Mouse (Mus musculus): ENCODE data around the gene Ggct. TPM values are rescaled to one million over a fixed set of nuclear protein-coding genes. Genes with fewer than 3 reads are reported as not detected.
"Not testable (repeated sequence)": the region's sequence is repeated elsewhere in the genome, so short reads cannot be mapped to it uniquely, and the experiment has no call there.

The Ggct gene
- polyA plus RNA-seq, 3 experiments from 2014 or later: 30.0 to 31.4 (median 31.3) TPM

DNA sequence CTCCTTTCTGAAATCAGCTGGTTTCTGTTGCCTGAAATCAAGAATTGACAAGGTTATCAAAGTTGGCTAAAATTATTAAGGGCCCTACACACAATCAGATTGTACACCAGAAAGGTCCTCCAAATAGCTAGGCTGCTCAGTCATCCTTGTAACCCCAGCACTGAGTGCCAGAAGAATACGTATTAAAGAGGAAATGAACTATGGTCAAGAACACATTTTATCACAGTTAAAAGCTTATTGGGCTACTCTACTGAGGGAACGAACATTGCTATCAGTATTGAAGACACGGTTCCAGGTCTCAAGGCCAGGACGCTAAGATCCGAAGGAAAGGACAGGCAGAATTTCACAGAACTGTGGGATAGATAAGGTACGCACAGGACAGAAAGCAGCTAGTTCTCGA lies 609 bp downstream of the Ggct start:
- no peak for ATAC-seq

DNA sequence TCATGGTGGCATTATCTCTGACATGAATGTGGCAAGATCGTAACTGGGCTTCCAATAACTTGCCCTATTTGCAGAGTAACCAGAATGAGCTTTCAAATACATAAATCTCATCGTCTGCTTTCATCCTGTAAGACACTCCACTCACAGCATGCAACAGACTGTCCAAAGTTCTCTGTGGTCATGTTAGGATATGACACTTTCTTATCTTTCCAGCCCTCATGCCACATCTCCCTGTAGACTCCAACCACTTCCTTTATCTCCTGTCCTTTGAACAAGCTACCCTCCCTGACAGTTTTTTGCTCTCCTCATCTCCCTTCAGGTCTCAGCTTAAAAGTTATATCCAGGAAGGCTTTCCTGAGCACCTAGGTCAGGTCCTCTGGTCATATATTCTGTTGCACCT lies 1.6 kb downstream of the Ggct start:
- ATAC-seq: no peak

DNA sequence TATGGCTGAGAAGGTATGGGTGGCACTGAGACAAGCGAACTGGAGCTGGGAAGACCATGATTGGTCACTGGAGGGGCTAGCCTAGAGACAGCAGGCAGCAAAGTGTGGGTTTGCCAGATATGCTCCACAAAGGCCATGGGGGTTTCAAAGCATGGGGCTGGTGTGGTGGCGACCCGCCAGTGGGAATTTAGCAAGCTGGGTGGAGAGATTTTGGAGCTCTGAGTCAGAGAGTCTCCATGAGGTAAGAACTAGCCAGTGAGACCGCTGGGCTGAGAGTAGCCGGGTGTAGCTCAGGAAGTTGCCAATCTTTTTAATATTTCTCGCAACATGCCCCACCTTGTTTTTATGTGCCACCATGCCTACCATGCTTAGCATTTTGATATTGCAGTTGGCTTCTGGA lies 4.6 kb downstream of the Ggct start:
- no peak for ATAC-seq

DNA sequence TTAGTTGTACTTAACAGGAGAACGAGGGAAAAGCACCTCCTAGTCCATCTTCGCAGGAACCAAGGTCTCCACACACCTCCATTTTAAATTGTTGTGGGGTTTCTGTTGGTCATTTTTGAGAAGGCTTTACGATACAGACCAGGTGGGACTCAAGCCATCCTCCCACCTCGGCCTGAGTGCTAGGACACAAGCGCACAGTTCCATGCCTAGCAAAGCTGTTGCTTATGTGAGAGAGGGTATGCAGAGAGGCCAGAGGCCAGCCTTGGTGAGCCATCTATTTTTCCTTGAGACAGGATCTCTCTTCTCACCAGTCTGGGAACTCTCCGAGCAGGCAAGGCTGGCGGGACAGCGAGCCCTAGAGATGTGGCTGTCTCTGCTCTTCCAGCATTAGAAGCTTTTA lies 8.7 kb downstream of the Ggct start:
- no peak for ATAC-seq

DNA sequence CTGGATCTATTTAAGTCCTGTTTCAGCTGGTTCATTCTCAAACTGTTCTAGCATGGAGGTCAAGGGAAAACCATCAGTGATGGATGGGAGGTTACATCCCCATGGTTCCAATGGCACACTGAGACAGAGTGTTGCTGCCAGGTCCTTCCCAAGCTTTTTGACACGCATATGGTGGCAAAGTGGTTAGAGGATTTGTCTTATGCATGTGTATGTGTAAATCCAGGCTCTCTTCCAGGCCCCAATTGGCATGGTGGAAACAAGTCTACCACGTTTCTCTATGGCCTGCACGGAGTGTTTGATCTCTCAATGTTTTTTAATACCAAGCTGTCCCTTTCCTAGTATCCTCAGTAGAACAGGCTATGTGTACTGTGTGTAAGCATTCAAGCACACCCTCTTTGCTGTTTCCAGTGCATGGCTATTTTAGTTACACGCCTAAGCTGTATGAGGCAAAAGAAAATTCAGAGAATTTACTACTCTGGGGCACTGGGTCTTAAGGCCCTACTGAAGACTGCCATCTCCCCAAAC lies 9.2 kb downstream of the Ggct start:
- ATAC-seq: no peak

DNA sequence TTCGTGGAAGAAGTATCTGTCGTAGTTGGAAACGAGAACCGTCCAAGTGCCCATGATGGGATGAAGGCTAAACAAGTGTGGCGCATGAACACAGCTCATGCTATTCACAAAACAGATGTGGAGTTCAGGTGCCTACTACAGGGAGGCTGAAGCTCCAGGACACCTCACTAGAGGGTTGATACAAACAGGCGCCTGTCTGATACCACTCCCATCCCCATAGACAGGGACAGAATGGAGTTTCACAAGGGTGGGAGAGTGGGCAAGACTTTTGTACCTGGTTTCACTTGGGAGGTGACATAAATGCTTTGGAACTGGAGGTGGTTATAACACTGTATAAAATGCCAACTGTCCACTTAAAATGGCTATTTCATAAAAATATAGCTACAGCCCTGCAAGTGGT lies 13.3 kb downstream of the Ggct start:
- no peak for ATAC-seq

DNA sequence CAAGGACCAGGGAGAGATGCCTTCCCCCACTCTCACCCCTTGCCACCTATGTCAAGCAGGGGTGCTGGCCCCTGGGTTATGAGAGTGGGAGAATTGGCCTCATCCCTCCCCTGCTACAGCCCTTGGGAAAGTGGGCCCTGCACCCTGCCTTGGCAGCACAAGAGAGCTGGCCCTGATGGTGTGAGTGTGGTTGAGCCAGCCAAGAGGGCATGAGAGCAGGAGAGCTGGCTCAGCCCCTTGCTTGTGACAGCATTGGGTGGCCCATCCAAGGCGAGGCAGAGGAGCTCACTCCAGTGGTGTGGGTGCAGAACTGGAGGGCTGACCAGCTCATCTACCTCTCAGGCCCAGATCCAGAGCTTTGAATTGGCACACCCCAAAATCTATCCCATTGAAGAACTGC lies 17.1 kb downstream of the Ggct start:
- no peak for ATAC-seq

DNA sequence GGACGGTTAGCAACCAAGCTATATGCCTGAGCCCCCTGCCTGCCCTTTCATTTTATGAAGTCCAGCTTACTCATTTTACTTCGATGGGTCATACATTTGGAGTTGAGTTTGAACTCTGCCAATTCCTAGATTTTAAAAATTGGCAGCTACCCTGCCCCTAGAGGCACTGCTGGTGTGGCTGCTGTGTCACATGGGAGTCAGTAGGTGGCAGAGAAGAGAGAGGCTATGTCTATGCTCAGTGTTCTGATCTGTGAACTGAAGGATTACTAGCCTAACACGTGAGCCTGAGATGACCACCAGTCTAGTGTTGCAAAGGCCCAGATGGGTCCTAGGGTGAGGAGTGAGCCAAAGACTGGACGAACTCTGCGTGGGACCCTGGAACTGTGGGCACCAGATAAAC lies 18.2 kb downstream of the Ggct start:
- ATAC-seq: peak; percentile 41

DNA sequence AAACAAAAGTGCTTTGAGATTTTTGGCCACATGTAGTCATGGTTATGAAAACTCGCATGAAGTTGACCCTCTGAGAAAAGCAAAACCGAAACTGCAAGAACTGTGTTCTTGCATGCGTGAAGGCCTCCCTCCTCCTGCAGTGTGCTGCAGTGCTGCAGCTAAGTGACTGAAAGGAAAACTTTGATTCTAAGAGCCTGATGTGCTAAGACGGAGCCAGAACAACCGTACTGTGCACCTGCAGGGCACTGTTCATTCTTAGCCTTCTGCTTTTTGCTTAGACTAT lies 19.9 kb downstream of the Ggct start:
- peak; percentile 66 for ATAC-seq

DNA sequence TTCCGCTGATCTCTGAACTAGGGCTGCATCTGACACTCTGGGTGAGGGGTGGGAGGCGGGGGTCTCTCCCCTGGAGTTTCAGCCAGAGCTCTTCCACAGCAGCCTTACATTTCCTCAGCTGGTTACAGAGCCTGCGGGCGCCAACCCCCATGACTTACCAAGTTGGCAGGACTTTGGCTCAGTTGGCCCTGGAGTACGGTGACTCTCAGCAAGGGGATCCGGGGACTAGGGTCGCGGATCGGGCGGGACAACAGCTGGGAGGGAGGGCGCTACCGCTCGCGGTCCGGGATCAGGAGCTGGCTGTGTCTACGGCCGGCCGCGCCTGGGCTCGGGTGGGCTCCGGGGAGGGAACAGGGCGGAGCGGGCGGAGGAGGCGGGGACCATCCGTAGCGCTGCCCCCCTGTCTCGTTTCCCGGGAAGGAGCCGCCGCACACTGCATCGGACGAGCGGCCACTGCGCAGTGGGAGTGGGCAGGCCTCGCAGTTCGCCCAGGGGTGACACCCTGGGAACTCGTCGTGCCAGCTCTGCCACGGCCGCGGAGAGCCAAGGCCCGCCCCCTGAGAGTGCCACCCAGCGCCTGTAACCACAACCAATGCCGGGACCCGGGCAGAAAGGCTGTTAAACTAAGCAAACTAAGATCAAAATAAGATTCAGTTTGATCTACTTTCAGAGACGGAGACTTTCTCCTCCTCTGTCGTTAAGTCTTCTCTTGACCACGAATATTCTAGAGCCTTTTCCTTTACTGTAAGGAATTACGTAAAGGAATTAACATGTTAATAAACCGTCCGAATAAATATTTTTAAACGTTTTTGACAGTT lies 20.4 kb downstream of the Ggct start, which contains the start of gene Nod1:
TSS of gene Nod1 (minus strand) at position 502 of the 818 bp plus-strand sequence.
- peak; percentile 80 for ATAC-seq

DNA sequence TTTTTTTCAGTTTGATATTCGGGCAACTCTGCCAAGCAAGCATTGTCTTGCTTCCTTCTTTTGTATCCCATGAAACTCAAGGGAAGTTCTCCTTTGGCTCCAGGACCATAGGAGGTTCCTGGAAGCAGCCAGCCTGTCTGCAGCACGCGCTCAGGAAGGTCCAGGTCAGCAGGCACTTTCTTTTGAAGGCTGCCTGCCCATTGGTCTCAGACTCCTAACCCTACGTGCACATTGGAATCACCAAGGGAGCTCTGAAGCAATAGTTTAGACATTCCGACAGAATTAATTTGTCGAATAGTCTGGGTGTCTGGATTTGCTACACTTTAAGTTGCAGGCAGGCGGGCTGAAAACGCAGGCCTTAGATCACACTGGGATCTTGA lies 21.0 kb downstream of the Ggct start:
- ATAC-seq: no peak

DNA sequence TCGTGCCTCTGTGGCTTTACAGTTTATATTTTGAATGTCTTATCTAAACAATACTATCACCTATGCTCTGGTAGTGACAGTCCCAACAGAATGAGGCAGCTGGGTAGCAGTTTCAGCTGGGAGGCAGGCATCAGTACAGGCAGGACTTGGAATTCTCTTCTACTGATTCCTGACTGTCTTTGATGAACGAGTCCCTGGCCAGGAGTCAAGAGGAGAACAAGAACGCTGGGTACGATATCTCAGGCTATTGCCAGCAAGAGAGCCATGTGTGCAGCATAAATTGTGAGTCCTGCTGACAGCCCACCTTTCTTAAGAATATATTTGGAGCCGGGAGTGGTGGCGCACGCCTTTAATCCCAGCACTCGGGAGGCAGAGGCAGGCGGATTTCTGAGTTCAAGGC lies 22.2 kb downstream of the Ggct start:
- no peak for ATAC-seq

DNA sequence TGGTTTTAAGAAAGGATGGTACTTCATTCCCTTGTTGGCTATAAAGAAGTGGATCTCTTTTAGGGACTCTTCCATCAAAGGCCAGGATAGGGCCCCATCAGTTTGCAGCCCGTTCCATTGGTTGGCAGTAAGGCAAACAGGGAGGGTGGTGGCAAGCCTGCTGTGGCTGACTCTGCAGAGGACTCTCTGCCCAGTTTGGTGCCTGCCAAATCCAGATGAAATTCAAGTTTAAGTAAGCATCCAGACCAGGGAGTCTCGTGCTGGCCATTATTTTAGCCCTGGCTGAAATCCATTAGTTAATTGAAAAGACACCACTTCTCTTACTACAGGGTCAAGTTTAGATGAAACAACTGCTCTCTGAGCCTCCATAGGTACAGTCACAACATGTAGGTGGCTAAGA lies 22.9 kb downstream of the Ggct start:
- no peak for ATAC-seq

DNA sequence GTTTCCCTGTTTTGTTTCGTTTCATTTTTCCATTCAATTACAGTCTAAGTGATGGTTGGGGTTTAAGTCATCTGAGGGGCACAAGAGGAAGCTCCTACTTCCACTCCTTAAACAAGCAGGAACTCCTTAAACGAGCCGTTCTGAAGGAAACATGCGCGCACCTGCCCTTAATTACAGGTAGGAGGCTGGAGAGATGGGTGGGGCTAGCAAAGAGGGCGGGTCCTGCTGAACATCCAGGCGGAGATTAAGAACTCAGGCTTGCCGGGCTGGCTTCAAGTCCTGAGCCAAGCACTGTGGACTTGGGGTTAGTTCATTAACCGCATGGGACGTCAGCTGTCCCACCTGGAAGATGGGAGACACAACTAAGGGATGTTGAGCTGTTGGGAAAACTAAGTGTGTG lies 25.2 kb downstream of the Ggct start:
- no peak for ATAC-seq

DNA sequence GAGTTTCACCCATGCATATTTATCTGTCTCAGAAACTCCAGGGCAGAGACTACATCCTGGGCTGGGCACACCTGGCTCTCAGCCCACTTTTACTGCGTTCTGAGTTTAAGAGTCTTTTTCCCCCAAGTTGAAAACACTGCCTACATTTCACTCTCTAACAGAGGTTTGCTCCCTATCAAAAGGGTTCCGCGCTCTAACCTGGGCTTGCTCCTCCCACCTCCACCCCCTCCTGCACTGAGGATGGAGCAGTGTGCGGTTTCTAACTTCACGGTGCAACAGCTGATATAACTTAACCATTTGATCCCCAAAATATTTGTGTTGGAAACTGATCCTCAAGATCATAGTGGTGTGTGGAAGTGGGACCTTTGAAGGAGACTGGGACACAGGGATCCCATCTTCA lies 27.5 kb downstream of the Ggct start:
- ATAC-seq: peak; percentile 83

DNA sequence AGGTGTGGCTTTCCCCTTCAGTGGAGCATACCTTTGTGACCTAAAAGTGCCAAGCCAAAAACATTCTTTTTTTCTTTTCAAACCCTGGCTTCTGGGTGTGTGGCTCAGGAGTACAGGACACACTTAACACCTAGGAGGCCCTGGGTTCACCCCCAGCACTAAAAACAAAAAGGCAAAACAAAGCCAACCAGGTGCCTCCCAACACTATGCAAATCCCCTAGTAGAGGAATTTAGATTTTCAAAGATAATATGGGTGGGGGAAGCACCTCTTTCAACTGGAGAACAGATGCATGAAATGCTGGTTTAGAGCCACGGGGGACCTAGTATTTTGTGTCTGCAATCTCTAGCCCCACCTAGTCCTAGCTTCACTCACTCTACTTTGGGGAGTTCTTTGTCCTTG lies 28.0 kb downstream of the Ggct start:
- peak; percentile 70 for ATAC-seq

DNA sequence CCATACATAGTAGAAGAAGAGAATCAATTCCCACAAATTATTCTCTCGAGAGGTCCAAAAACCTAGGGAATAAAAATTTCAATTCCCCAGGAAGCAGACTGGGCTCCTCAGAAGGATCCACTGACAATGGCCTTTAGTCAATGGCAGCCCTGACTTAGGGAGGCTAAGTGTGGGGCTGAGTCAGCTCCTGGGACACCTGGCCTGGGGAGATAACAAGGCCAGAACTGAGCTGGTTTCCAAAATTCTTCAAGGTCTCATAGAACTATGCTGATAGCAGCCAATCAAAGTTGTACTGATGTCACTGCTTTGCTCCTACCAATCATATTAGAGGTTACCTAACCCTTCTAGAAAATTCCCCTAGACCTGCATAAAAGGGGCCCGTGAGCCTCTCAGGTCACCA lies 29.2 kb downstream of the Ggct start:
- ATAC-seq: no peak

DNA sequence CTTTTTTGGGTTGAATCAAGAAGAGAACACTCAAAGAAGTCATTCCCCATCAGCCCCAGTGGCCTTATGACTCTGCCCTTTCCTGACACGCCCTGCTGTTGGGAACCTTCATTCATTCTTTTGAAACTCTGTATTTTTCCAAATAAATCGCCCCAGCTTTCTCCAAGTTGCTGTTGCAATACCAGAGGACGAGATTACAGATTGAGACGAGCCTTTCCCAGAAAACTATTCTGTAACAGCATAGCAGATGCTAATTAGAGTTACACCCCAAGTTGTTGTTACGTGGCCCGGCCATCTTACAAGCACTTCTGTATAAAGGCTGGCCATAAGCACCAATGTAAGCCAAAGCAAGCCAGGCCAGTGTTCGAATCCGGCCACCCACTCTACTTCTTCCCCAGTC lies 35.1 kb downstream of the Ggct start:
- no peak for ATAC-seq

DNA sequence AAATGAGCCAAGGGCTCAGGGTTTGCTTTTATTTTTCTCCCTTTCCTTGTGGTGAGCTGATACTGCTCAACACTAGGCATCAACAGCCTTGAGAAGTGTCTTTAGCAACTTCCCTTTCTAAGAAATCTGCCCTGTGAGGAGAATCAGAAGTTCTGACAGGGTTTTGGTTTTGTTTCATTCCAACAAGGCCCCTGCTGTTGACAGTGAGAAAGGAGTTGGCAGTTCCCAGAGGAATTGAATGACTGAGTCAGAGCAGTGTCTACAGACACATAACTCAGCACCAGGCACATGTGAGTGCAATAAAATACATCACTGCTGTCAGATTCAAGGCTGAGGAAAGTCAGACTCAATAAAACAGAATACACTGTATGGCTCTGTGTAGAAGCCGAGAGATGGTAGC lies 36.3 kb downstream of the Ggct start:
- no peak for ATAC-seq

DNA sequence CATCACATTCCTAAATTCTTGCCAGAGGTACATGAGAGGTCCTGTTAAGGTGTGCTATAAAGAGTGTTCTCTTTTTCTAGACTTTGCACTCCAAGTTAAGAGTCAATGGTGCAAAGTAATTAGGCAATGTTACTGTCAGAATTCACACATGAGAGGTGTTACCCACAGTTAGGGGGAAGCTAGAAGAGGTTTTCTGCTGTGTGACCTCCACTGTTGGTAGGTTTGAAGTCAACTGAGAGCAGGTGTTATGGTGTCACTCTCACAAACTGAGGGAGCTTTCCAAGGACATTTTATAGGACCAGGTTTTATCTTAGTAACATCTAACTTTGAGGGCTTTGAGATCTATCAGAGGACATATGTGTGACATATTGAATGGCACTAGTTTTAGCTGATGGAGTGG lies 36.8 kb downstream of the Ggct start:
- ATAC-seq: no peak

DNA sequence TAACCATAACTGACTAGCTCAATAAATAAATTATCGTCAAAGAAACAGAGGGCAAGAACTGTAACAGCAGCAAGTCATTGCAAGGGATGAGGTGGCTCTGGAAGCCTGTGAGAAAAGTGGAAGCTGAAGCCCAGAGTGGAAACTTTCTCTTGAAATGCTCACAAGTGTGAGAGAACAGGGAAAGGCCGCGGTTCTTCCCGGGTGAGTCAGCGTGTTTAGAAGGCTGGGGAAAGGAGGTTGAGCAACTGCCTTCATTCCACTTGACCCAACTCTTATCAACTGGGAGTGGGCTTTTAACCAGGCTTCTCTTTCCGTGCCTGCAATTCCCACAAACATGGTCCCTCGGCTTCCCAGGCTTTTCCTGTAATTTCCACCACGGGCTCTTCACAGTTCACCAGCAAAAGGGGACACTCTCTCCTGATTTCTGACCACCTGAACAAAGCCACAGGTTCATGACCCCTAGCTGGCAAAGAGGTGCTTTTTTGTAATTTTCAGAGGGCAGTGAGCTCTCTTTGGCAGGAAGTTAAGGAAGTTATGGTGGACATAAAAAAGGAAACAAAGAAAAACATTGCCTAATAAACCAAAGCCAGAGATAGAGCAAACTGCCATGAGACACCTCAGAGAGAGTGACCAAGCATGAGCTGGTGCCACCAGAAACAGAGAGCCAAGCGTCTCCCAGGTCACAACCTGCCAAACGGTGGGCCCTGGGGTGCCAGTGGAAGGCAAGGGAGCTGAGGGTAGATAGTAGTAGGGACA lies 37.9 kb downstream of the Ggct start:
- no peak for ATAC-seq

DNA sequence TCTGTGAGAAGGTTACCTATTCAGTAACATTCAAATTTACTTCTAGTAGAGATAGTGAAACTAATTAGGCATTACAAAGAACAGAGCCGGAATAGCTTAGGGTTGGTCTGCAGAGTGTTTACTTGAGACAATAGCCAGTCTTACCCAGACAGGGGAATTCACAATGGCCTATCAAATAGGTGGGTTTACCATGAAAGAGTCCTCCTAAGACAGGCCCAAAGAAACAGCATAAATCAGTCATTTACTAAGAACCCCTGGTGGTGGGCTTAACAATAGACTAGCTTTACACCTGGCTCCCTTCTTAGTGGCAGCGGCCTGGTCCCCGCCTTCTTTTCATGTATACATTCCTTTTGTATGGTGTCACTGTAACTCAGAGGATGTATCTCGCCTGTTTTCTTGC lies 39.4 kb downstream of the Ggct start:
- ATAC-seq: not testable (repeated sequence)

DNA sequence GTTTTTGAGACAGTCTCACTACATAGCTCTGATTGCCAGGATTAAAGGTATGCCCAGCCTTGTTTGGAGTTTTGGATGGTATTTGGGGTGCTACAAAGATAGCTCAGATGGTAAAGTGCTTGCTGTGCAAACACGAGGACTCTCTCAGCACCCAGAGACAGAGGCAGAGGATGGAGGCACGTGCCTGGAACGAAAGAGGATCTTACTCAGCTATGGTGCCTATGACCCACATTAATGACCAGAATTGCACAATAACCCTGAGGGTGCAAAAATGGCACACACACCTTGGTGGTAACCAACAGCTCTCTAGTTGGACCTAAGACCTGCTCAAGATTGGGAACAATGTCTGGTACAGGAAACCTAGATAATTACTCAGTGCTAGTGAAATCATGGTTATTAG lies 40.2 kb downstream of the Ggct start:
- ATAC-seq: no peak

DNA sequence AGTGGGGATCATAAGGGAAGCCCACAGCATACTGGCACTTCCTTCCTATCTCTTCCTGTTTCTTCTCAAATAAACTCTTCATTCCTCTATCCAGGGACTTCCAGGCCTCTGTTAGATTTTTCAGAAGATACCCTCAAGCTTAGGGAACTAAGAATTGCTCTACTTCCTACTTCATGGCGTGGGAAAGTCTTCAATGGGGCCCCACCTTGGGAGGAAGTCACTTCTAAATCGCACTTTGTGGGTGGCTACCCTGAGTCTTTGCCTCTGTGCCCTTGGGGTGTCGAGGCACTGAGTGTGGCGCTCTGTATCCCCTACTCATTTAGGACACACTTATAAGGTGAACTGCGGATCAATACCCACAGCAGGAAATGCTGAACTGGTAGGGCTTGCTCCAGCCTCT lies 44.1 kb downstream of the Ggct start:
- no peak for ATAC-seq

All from inflammation-experienced regulatory T-cells, adult 6 months (primary cell).